Comparison of ENCODE assay signal across 9 mouse cellular contexts in genomic region chr9:70395617-70396016, GRCm38 (mm10). TPM values are rescaled to one million over a fixed set of nuclear protein-coding genes. Genes with fewer than 3 reads are reported as not detected.
DNase-seq lines count a peak whose midpoint lies in the region; ATAC-seq and TF ChIP-seq lines count a peak whose summit lies in the region.
"Had no signal": no experiment of that assay in that cellular context is flagged by ENCODE, and none has a peak within 500 bp of the region (broad histone marks: within the 10 kb centered on the region; RNA-seq: fewer than 3 reads in every experiment).

No protein-coding gene starts in this region.

- TF ChIP-seq CTCF in brain, embryonic 14.5 days (IDR thresholded peaks at IDR 0.05; ENCODE audit: borderline replicate concordance, extremely low read depth, insufficient read depth, insufficient read length), result peak; percentile 30; the same call in 1 of the 2 replicates

- no peak for TF ChIP-seq POLR2A in brain, embryonic 14.5 days (IDR thresholded peaks at IDR 0.05; ENCODE audit: borderline replicate concordance, extremely low read depth, insufficient read depth, insufficient read length, poor library complexity, severe bottlenecking)

- no peak for ATAC-seq in CD4-positive, CD25-positive, alpha-beta regulatory T cell, adult 4 months
- no peak for ATAC-seq in inflammation-experienced regulatory T-cells, adult 6 months
- ATAC-seq: forebrain, embryonic 13.5 days had no signal

- peak; percentile 41 for DNase-seq in CD4-positive, CD25-positive, alpha-beta regulatory T cell, adult 2 months (ENCODE audit: low read depth, low spot score)
- peak; percentile 42 for DNase-seq in layer of hippocampus, adult 11-12 months (ENCODE audit: low spot score)
- no peak for DNase-seq in layer of hippocampus, postnatal 36 days
- peak; percentile 7 for DNase-seq in brain, embryonic 14.5 days (ENCODE audit: low read depth)
- peak; percentile 9 for DNase-seq in retina, postnatal 1 day
- no peak for DNase-seq in cerebellum, adult 18-20 months

RNA-seq across cellular contexts. Expression of gene Ccnb2, which starts 25.7 kb away (rescaled TPM):
- polyA plus RNA-seq in CD4-positive, CD25-positive, alpha-beta regulatory T cell, adult 4 months (2017; shearing (Covaris generic)), result 10 to 100 TPM in 1 of 2 experiments, 1 to 10 TPM in 1; 9.8 to 21.7 TPM
- 1 to 10 TPM; 1.3 to 2.1 TPM for total RNA-seq in layer of hippocampus, postnatal 36 days (2021)
- 28.6 and 49.2 TPM in 2 replicates for polyA plus RNA-seq in brain, embryonic 14.5 days (2012; rRNA removed)
- 100 to 1,000 TPM in 1 of 3 experiments, 10 to 100 TPM in 2; 14.7 to 186 (median 20.5) TPM for polyA plus RNA-seq in inflammation-experienced regulatory T-cells, adult 6 months (2017; shearing (Covaris generic))

Comparison
In these comparisons a context has a peak if more than half of its experiments do, and no peak if none do; other contexts are left out.
1. DNase-seq: peak in CD4-positive, CD25-positive, alpha-beta regulatory T cell, adult 2 months (single experiment), layer of hippocampus, adult 11-12 months (single experiment), brain, embryonic 14.5 days (single experiment) and retina, postnatal 1 day (single experiment); none in layer of hippocampus, postnatal 36 days (0 of 2) and cerebellum, adult 18-20 months (0 of 2).